Mouse (Mus musculus): Measurements from ENCODE around the gene Olfr373. TPM values are rescaled to one million over a fixed set of nuclear protein-coding genes. Genes with fewer than 3 reads are reported as not detected.

The Olfr373 gene
- total RNA-seq, 4 experiments from 2014 or later, result not detected

DNA sequence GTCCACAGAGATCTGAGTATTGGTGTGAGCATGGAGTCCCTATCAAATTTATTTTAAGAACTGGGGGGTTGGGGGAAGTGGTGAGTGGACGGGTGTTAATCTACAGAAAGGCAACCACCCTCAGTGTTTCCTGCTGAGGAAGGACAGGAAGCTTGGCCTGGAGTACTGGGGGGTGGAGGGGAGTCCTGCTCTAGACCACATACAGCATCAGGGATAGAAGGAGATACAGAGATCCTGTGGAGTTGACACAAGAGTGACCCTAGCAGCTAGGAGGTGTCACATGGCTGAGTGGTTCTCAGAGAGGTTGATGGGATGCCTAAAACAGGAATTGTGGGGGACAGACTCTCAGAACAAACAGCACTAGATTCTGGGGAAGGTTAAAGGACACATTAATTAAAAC is 50.5 kb downstream of the Olfr373 start:
- no peak for DNase-seq (ENCODE audit: low spot score in 2 of 2)

GRCm38 (mm10) chr8:72134756-72135445 is 51.9 kb downstream of the Olfr373 start, which contains the start of gene Tpm4:
TSS of gene Tpm4 (plus strand) at chr8:72134975.
- DNase-seq (ENCODE audit: low spot score in 2 of 2), result peak in 1 of 2 experiments; percentile 16

DNA sequence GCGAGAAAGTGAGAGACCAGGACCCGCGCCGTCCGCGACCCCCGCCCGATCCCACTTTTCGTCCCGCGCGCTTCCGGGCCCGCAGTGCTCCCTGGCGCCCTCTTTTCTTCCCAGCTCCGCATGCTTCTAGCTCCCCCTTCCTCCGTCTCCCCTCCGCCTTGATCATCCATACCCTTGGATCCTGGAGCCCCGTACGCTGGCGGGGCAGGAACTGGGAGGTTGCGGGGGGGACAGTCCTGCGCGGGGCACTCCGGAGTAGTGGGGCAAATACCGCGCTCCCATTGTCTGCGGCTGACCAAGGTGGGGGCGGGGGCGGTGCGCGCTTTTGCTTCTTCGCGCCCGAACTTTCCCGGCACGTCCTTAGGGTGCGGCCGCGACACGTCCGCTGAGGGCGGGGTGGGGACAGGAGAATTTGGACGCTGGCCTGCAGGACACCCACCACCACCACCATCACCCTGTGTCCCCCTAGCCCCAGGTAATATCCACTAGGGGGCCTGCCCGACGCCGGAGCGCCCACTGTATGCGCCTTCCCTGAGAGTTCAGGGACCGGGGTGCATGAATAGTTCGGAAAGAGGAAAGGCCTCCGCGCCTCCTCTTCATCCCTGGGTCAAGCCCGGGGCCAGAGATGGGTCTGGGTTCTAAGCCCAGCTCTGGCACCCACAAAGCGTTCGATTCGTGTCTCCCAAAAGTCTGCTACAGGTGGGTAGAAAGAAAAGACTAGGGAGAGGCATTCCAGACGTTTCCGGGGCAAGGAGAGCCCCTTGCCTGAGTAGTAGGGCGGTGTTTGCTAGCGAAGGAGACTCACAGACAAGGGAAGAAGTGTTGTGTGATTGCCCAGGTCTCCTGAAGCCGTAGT is 52.7 kb downstream of the Olfr373 start:
- DNase-seq (ENCODE audit: low spot score in 2 of 2), result no peak

DNA sequence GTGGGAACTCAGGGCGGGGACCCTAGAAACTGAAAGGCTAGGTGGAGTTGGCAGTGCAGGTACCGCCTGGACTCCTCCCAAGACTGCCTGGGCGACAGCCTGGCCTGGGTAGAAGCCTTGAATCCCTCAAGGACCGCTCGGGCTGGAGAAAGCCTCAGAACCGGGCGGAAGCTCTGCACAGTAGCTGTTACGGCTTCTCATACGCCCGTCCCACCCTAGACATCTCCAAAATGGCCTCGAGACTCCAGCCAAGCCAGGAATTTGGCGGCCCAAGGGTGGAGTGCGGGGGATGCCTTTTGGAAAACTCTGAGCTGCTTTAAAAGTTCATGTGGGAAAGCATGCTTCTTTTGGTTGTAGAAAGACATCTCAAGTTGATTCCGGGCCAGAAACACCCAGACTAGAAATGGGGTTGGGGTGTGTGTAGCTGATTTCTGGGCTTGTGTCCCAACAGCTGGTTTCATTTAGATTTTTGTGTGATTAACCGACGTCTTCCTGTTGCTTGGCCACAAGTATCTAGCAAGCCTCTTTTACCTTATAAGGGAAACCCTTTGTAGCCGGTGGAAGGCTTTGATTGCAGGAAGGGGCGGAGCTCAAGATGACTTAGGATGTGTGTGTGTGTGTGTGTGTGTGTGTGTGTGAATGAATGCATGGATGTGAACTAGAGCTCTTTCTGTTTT is 53.5 kb downstream of the Olfr373 start:
- DNase-seq (ENCODE audit: low spot score in 2 of 2), result no peak

- DNase-seq (ENCODE audit: low spot score in 2 of 2), result no peak
Measured at GRCm38 (mm10) chr8:72137431-72137830, 54.5 kb downstream of the Olfr373 start.

GRCm38 (mm10) chr8:72138456-72138855 is 55.5 kb downstream of the Olfr373 start:
- DNase-seq (ENCODE audit: low spot score in 2 of 2), result no peak

GRCm38 (mm10) chr8:72143256-72143824 is 60.4 kb downstream of the Olfr373 start:
- no peak for DNase-seq (ENCODE audit: low spot score in 2 of 2)

GRCm38 (mm10) chr8:72144345-72144975 is 61.5 kb downstream of the Olfr373 start:
- DNase-seq (ENCODE audit: low spot score in 2 of 2), result no peak

DNA sequence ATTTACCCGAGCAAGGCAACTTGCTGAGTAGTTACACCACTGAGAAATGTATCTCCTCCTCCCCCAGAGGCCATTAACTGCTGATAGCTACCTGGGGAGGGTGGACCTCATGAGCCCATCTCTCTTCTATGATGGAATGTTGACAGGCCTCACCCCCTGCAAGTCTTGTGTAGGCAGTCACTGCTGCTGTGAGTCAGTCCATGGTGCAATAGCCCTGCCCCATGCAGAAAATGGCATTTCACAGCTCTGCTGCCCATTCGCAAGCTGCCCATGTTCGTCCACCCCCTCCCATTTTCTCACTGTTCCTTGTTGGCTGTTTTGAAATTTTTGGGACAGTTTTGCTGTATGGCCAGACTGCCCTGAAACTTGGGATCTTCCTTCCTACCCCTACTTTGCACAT is 62.5 kb downstream of the Olfr373 start:
- DNase-seq (ENCODE audit: low spot score in 2 of 2), result no peak

- DNase-seq (ENCODE audit: low spot score in 2 of 2), result no peak
Measured at GRCm38 (mm10) chr8:72146056-72146455, 63.1 kb downstream of the Olfr373 start.

GRCm38 (mm10) chr8:72146556-72146955 is 63.6 kb downstream of the Olfr373 start:
- DNase-seq (ENCODE audit: low spot score in 2 of 2), result no peak

GRCm38 (mm10) chr8:72147266-72147665 is 64.3 kb downstream of the Olfr373 start:
- no peak for DNase-seq (ENCODE audit: low spot score in 2 of 2)

DNA sequence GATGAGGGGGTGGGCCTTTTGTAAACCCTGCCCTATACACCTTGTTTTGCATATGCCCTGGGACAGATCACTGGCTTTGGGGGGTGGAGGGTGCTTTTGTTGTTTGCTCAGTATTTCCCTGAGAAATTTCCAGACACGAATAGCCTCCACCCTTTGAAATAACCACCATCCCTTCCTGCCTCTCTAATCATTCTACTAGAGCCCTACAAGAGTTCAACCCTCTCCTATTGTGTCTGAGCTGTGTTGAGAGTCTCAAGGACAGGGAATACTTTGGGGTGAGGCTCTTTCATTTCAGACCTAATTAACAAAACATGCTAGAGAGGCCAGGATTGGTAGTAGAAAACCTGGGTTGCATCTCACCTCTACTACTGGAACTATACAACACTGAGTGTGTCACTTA is 66.1 kb downstream of the Olfr373 start:
- DNase-seq (ENCODE audit: low spot score in 2 of 2), result no peak

GRCm38 (mm10) chr8:72151418-72152078 is 68.6 kb downstream of the Olfr373 start:
- DNase-seq (ENCODE audit: low spot score in 2 of 2), result no peak

Other genes with a start within 250 kb of the Olfr373 start
- gene Zfp709, start 201.2 kb upstream of the Olfr373 start, total RNA-seq (2022), result 10 to 100 TPM in 2 of 4 experiments, 1 to 10 TPM in 2; 8.2 to 12.4 (median 9.8) TPM
- 10 to 100 TPM; 13.7 to 19.8 (median 17.1) TPM for gene Zfp882, start 174.6 kb upstream of the Olfr373 start, total RNA-seq (2022)
- 10 to 100 TPM; 26.8 to 31.9 (median 27.0) TPM for gene Zfp617, start 174.5 kb upstream of the Olfr373 start, total RNA-seq (2022)
- gene Zfp961, start 132.1 kb upstream of the Olfr373 start, total RNA-seq (2022), result 10 to 100 TPM; 17.4 to 22.9 (median 17.9) TPM
- not detected for gene Cyp4f18, start 73.6 kb upstream of the Olfr373 start, total RNA-seq (2022)
- gene Olfr372, start 42.0 kb upstream of the Olfr373 start, total RNA-seq (2022), result not detected
- under 1 TPM in 1 of 4 experiments, not detected in 3; 0.05 TPM for gene Olfr374, start 23.9 kb downstream of the Olfr373 start, total RNA-seq (2022)
- gene Tpm4, start 51.8 kb downstream of the Olfr373 start, total RNA-seq (2022), result 10 to 100 TPM; 28.9 to 32.3 (median 30.2) TPM
- 10 to 100 TPM; 32.2 to 40.7 (median 37.0) TPM for gene Rab8a, start 78.0 kb downstream of the Olfr373 start, total RNA-seq (2022)
- gene Hsh2d, start 106.5 kb downstream of the Olfr373 start, total RNA-seq (2022), result under 1 TPM in 1 of 4 experiments, not detected in 3; 0.31 TPM
- gene Cib3, start 129.7 kb downstream of the Olfr373 start, total RNA-seq (2022), result under 1 TPM in 1 of 4 experiments, not detected in 3; 0.14 TPM
- gene Gm11034, start 130.5 kb downstream of the Olfr373 start, total RNA-seq (2022), result not detected
- 10 to 100 TPM; 53.1 to 64.6 (median 56.2) TPM for gene Fam32a, start 136.6 kb downstream of the Olfr373 start, total RNA-seq (2022)
- 10 to 100 TPM; 86.8 to 93.2 (median 91.0) TPM for gene Ap1m1, start 156.8 kb downstream of the Olfr373 start, total RNA-seq (2022)
- gene Gm10282, start 222.1 kb downstream of the Olfr373 start, total RNA-seq (2022), result 1 to 10 TPM; 3.8 to 7.8 (median 6.0) TPM
- 10 to 100 TPM in 3 of 4 experiments, 1 to 10 TPM in 1; 9.5 to 15.3 (median 12.7) TPM for gene Klf2, start 235.9 kb downstream of the Olfr373 start, total RNA-seq (2022)

Measured in layer of hippocampus, adult 8-10 months (tissue).